Mouse (Mus musculus) lung, postnatal 0 days (tissue): ENCODE measurements around the gene Wdr12. TPM values are rescaled to one million over a fixed set of nuclear protein-coding genes. Genes with fewer than 3 reads are reported as not detected.

ENCODE experiments used
- ATAC-seq: fragments of 200-750 bp; cut with Nextera tagmentation; 2 replicates; pipeline ENCODE4 v1.8.0; 2017; ENCODE audit warnings: moderate library complexity
- DNase-seq: peaks from one replicate; pipeline ENCODE4 v3.0.0-alpha.2; 2016; ENCODE audit warnings: low spot score
- H3K27ac ChIP-seq: fragments of 300-500 bp; sonication (generic); 2 replicates; pipeline ENCODE4 v1.5.1; 2014; ENCODE audit warnings: antibody characterized with exemption, mild to moderate bottlenecking, low read length, mixed read lengths
- H3K27me3 ChIP-seq: fragments of 300-500 bp; sonication (generic); replicated peaks from 2 replicates; pipeline ENCODE4 v1.6.1; 2014; ENCODE audit warnings: low read length, mixed read lengths; ENCODE audit not compliant: insufficient read depth
- H3K36me3 ChIP-seq: fragments of 300-500 bp; sonication (generic); 2 replicates; pipeline ENCODE4 v1.6.1; 2014; ENCODE audit warnings: low read length, mixed read lengths; ENCODE audit not compliant: insufficient read depth
- H3K4me1 ChIP-seq: fragments of 300-500 bp; sonication (generic); 2 replicates; pipeline ENCODE4 v1.6.1; 2014; ENCODE audit warnings: antibody characterized with exemption, low read depth, low read length, mixed read lengths; ENCODE audit not compliant: insufficient read depth
- H3K4me2 ChIP-seq: fragments of 300-500 bp; sonication (generic); replicated peaks from 2 replicates; pipeline ENCODE4 v1.6.1; 2014; ENCODE audit warnings: low read depth, mild to moderate bottlenecking, low read length, moderate library complexity, mixed read lengths
- H3K4me3 ChIP-seq: fragments of 300-500 bp; sonication (generic); 2 replicates; pipeline ENCODE4 v1.5.1; 2014; ENCODE audit warnings: low read depth, low read length
- H3K9ac ChIP-seq: fragments of 300-500 bp; sonication (generic); replicated peaks from 2 replicates; pipeline ENCODE4 v1.6.1; 2014; ENCODE audit warnings: low read depth, mild to moderate bottlenecking
- H3K9me3 ChIP-seq: fragments of 300-500 bp; sonication (generic); 2 replicates; pipeline ENCODE4 v1.6.1; 2016; ENCODE audit warnings: low read length, mixed read lengths
- CTCF ChIP-seq: IDR thresholded peaks from 2 replicates; pipeline ENCODE4 v1.5.1; 2016; ENCODE audit warnings: antibody characterized with exemption, mild to moderate bottlenecking
- EP300 ChIP-seq: IDR thresholded peaks from 2 replicates; pipeline ENCODE4 v1.6.1; 2016; ENCODE audit warnings: antibody characterized with exemption, mild to moderate bottlenecking, control low read depth
- WGBS: fragments of 180-500 bp; shearing (Covaris S2); extraction: QIAGEN DNeasy Blood & Tissue Kit; methylation state at CpG from one replicate; pipeline ENCODE4 v1.1.7; 2014; 5-methylcytosine and 5-hydroxymethylcytosine counted together
- polyA plus RNA-seq: library from polyadenylated mRNA; unstranded; fragments of >200 nt; fragmentation: Nextera tagmentation; extraction: Ambion mirVana; gene quantifications from 2 replicates; pipeline ENCODE4 v1.2.1, GENCODE M21; 2015

Wdr12 gene
- polyA plus RNA-seq = 10.5 and 15.3 TPM in 2 replicates

- Histone ChIP-seq H3K4me2 (peak within 1 kb of the TSS; percentile 65), H3K27ac (peak within 1 kb of the TSS; percentile 98), H3K27me3 (no peaks in the 10 kb centered on the region), H3K4me3 (peak within 1 kb of the TSS; percentile 88), H3K36me3 (no peaks in the 10 kb centered on the region), H3K9ac (peak within 1 kb of the TSS; percentile 90), H3K4me1 (0 out of 2 replicates have a peak, but pooled peaks cover 3% of the 10 kb centered on the region), H3K9me3 (no peaks in the 10 kb centered on the region)
- ATAC-seq (peak; percentile 97), DNase-seq (peak; percentile 99)
- WGBS = under 1% methylated on average over 49 of the region's 71 CpGs
- no peak; the same call in 1 of the 2 replicates for TF ChIP-seq EP300
- TF ChIP-seq CTCF = peak; percentile 31
These were observed at the start of gene Wdr12, which contains the start of gene Carf for GRCm38 (mm10) chr1:60098024-60098781. Wdr12 (minus strand) TSS chr1:60098645. Carf (plus strand) TSS chr1:60098247.

DNA sequence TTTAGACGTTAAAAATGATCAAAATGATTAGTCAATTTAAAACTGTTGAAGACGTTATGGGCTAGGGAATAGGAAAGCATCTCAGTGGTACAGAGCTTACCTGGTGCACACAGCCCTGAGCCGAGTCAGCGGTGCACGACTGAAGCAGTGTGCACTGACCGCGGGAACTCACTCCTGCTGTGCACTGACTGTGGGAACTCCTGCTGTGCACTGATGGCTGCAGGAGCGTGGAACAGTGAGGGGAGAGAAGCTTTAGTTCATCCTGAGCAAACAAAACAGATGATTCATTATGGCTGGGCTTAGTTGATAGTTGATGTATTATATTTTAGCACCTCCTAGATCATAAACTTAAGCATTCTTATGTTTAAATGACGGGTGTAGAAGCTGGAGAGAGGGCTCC is 38.9 kb upstream of the Wdr12 start:
- Histone ChIP-seq H3K36me3 (no peaks in the 10 kb centered on the region), H3K4me2 (no peak overlapping the region), H3K4me1 (no peaks in the 10 kb centered on the region), H3K9me3 (no peaks in the 10 kb centered on the region), H3K9ac (no peak overlapping the region), H3K27me3 (no peaks in the 10 kb centered on the region), H3K4me3 (no peak overlapping the region), H3K27ac (no peak overlapping the region)
- 60% methylated on average over 9 of the region's 9 CpGs for WGBS
- DNase-seq (no peak), ATAC-seq (no peak)
- TF ChIP-seq CTCF (no peak), EP300 (no peak)

DNA sequence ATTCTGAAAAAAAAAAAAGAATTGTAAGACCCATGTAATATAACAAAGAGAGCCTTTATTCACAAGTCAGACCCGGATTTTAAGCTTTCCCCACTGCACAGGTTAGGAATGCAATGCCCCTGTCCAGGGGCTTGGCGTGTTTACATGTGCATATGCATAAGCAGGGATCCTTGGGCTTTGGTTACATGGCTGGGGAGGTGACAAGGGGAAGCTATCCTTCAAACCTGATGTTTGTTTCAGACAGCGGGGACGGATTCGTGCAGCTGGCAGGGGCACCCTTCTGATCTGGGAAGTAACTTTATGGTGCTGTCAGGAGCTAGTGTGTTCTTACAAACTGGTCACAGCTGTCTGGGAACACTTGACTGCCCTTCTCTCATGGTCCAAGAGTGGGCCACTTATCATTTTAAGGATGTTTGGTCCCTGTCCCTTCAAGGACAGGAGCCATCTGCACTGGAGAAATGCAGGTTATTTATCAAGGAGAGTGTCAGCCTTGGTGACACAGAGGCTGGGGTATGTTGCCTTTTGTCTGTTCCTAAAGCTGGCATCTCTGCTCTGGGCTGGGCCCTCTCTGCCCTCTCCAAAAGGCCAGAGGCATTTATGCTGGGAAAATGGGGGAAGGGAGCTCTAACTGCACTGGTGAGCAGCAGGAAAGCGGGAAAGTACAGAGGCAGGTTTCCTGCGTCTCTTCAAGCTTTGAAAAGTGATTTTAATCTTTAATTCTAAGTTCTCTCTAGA is 19.4 kb upstream of the Wdr12 start:
- no peak for TF ChIP-seq EP300
- TF ChIP-seq CTCF = no peak
- Histone ChIP-seq H3K9ac (no peak overlapping the region), H3K27me3 (no peaks in the 10 kb centered on the region), H3K36me3 (no peaks in the 10 kb centered on the region), H3K9me3 (no peaks in the 10 kb centered on the region), H3K4me2 (no peak overlapping the region), H3K4me3 (no peak overlapping the region), H3K27ac (no peak overlapping the region), H3K4me1 (no peaks in the 10 kb centered on the region)
- no peak for DNase-seq
- WGBS = 71% methylated on average over 7 of the region's 7 CpGs
- ATAC-seq = no peak

- Histone ChIP-seq H3K4me3 (no peak overlapping the region), H3K9ac (no peak overlapping the region), H3K36me3 (no peaks in the 10 kb centered on the region), H3K4me2 (no peak overlapping the region), H3K4me1 (no peaks in the 10 kb centered on the region), H3K27ac (no peak overlapping the region), H3K27me3 (no peaks in the 10 kb centered on the region), H3K9me3 (no peaks in the 10 kb centered on the region)
- ATAC-seq = no peak
- WGBS = 93% methylated on average over 1 of the region's 1 CpGs
- TF ChIP-seq EP300 (no peak), CTCF (no peak)
- no peak for DNase-seq
These were observed 6.1 kb upstream of the Wdr12 start for GRCm38 (mm10) chr1:60104582-60104981.

- peak; percentile 11 for DNase-seq
- WGBS = 12% methylated on average over 9 of the region's 9 CpGs
- Histone ChIP-seq H3K4me1 (0 out of 2 replicates have a peak, but pooled peaks cover 3% of the 10 kb centered on the region), H3K4me3 (peak overlapping the region; percentile 88), H3K9ac (peak overlapping the region; percentile 90), H3K36me3 (no peaks in the 10 kb centered on the region), H3K4me2 (peak overlapping the region; percentile 65), H3K9me3 (no peaks in the 10 kb centered on the region), H3K27me3 (no peaks in the 10 kb centered on the region), H3K27ac (peak overlapping the region; percentile 98)
- TF ChIP-seq CTCF = no peak
- no peak for TF ChIP-seq EP300
- ATAC-seq = no peak
These were observed 394 bp upstream of the Wdr12 start for GRCm38 (mm10) chr1:60098839-60099238.

DNA sequence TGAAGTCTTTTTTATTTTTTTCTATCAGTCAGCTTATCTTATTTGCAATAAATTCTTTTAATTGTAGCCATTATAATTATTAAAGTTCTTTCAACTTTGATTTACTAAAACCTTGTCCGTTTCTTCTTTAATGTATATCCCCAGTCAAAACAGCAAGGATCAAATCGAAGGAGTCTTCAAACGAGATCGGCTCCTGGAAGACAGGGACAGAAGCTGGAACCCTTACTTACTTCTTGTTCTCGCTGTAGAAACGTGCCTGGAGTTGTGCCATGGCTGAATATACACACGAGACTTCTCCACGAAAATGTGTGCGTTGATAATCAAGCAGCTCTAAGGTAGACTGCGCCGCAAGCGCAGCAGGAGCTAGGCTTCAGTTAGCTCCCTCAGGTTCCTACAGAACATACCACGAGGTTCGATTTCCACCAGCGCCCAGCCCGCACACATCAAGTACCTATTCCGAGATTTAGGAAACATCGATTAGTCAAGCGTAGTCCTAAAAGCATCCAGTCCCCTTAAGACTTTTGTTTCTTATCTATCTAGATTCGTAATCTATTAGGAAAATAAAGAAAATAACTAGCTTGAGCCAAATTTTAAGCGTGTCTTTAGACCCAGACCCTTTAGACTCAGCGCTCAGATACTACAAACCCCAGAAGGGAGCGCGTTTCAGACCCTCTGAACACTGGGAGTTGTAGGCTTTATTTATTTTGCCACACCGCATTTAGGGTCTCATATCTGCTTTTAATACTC is 995 bp downstream of the Wdr12 start:
- peak overlapping the region; percentile 88 for H3K4me3 ChIP-seq
- H3K27me3 ChIP-seq = no peaks in the 10 kb centered on the region
- no peaks in the 10 kb centered on the region for H3K9me3 ChIP-seq
- TF ChIP-seq EP300 (peak; percentile 47; the same call in 1 of the 2 replicates), CTCF (no peak)
- no peaks in the 10 kb centered on the region for H3K36me3 ChIP-seq
- peak; percentile 82 for DNase-seq
- 0 out of 2 replicates have a peak, but pooled peaks cover 3% of the 10 kb centered on the region for H3K4me1 ChIP-seq
- H3K4me2 ChIP-seq = peak overlapping the region; percentile 63
- peak; percentile 86 for ATAC-seq
- H3K9ac ChIP-seq = peak overlapping the region; percentile 90
- WGBS = under 1% methylated on average over 25 of the region's 25 CpGs
- H3K27ac ChIP-seq = peak overlapping the region; percentile 98; the same call in 1 of the 2 replicates
